In the genomic region with DNA sequence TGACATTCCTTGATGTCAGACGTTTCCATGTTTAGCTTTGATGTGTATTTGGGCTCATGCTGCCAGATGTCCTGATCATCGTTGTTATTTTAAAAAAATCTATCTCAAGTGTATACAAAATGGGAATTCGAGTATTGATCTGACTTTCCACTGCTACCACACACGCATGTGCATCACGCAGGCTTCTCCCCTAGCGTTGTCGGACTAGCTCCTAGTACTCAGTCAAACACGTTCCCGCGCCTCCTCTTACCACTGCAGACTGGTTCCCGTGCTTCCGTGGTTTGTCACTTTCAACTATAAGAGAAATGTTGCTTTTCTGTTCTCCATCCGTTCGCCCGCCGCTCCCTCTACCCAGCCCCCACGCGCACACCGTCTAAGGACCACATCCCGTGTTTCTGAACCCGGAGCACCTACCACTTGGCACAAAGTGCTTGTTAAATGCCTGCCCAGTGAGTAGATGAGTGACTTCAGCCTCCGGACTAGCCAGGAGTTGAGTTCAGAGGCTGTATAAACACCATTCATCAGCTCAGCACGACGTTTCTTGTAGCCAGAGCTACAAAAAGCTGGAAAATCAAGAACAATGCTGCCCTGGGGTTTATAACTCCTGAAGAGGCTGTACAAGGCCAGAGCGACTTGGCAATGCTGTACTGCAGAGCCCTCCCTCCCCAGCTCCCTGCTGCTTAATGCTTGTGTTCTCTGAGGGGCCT, we compare ENCODE assay signal across 10 mouse cellular contexts.
A peak's percentile ranks its signal among the peaks of the same experiment; 100 is the strongest.
DNase-seq lines count a peak whose midpoint lies in the region; ATAC-seq and TF ChIP-seq lines count a peak whose summit lies in the region.
"Had no signal": no experiment of that assay in that cellular context is flagged by ENCODE, and none has a peak within 500 bp of the region (broad histone marks: within the 10 kb centered on the region; RNA-seq: fewer than 3 reads in every experiment).

No protein-coding gene starts in this region.

- no peak for TF ChIP-seq POLR2A in thymus, adult 2 months (IDR thresholded peaks at IDR 0.05; ENCODE audit: control insufficient read depth, extremely low read depth, insufficient read depth, low read length, poor library complexity)

- ATAC-seq in hindbrain, embryonic 13.5 days (ENCODE audit: low FRiP score): peak; percentile 53; the same call in 1 of the 2 replicates

- H3K36me3 ChIP-seq in hindbrain, embryonic 13.5 days: no peaks in the 10 kb centered on the region
- no peaks in the 10 kb centered on the region for H3K36me3 ChIP-seq in thymus, adult 2 months (ENCODE audit: control insufficient read depth, insufficient read depth, low read length)
- H3K36me3 ChIP-seq: liver, embryonic 15.5 days had no signal

- H3K4me1 ChIP-seq in hindbrain, embryonic 13.5 days (replicated peaks): peaks cover 47% of the 10 kb centered on the region
- no peaks in the 10 kb centered on the region for H3K4me1 ChIP-seq in thymus, adult 2 months (replicated peaks; ENCODE audit: control insufficient read depth, insufficient read depth, low read length)
- H3K4me1 ChIP-seq: liver, embryonic 15.5 days had no signal

- no peak for TF ChIP-seq CTCF in layer of hippocampus, adult 2 months (conservative IDR thresholded peaks at IDR 0.05)
- no peak for TF ChIP-seq CTCF in thymus, adult 2 months (IDR thresholded peaks at IDR 0.05; ENCODE audit: borderline replicate concordance, control insufficient read depth, extremely low read depth, insufficient read depth, low read length, poor library complexity)

- no peak for DNase-seq in layer of hippocampus, adult 2 months (ENCODE audit: low spot score in 2 of 2)
- DNase-seq in layer of hippocampus, adult 8-10 months (ENCODE audit: low spot score in 2 of 2): no peak
- DNase-seq in embryo, embryonic 10.5 days (ENCODE audit: low spot score): peak; percentile 74
- peak; percentile 41 for DNase-seq in neural tube, embryonic 10.5 days (ENCODE audit: extremely low spot score, low spot score)
- DNase-seq in natural killer cell, adult 2 months (ENCODE audit: low spot score in 2 of 2): no peak
- DNase-seq in thymus, postnatal 25 days: no peak
- no peak for DNase-seq in thymus, adult 2 months

- no peak overlapping the region for H3K9ac ChIP-seq in hindbrain, embryonic 13.5 days
- H3K9ac ChIP-seq: liver, embryonic 15.5 days had no signal

- H3K4me3 ChIP-seq in layer of hippocampus, adult 2 months: peak overlapping the region; percentile 11; the same call in 1 of the 2 replicates
- no peak overlapping the region for H3K4me3 ChIP-seq in hindbrain, embryonic 13.5 days
- no peak overlapping the region for H3K4me3 ChIP-seq in thymus, adult 2 months (ENCODE audit: control insufficient read depth, insufficient read depth, low read length)
- H3K4me3 ChIP-seq: erythroblast, embryonic 14.5 days; liver, embryonic 15.5 days had no signal

- H3K27ac ChIP-seq in layer of hippocampus, adult 2 months: peak overlapping the region; percentile 73
- H3K27ac ChIP-seq in hindbrain, embryonic 13.5 days: peak overlapping the region; percentile 53
- H3K27ac ChIP-seq in thymus, adult 2 months (ENCODE audit: control insufficient read depth, insufficient read depth, low read length): no peak overlapping the region
- H3K27ac ChIP-seq: liver, embryonic 15.5 days had no signal

- peaks cover 5% of the 10 kb centered on the region; the same call in 1 of the 2 replicates for H3K27me3 ChIP-seq in hindbrain, embryonic 13.5 days
- H3K27me3 ChIP-seq in thymus, adult 2 months (ENCODE audit: control insufficient read depth, insufficient read depth, low read length): no peaks in the 10 kb centered on the region
- H3K27me3 ChIP-seq: liver, embryonic 15.5 days had no signal

- H3K9me3 ChIP-seq in hindbrain, embryonic 13.5 days: no peaks in the 10 kb centered on the region
- H3K9me3 ChIP-seq: liver, embryonic 15.5 days had no signal

- peak overlapping the region; percentile 23; the same call in 1 of the 2 replicates for H3K4me2 ChIP-seq in hindbrain, embryonic 13.5 days
- H3K4me2 ChIP-seq: liver, embryonic 15.5 days had no signal

- 33% methylated on average over 25 of the region's 25 CpGs for WGBS in hindbrain, embryonic 13.5 days
- 94% methylated on average over 25 of the region's 25 CpGs for WGBS in thymus, adult 2 months

Comparison
In these comparisons a context has a peak if more than half of its experiments do, and no peak if none do; other contexts are left out.
1. DNase-seq: peak in embryo, embryonic 10.5 days (single experiment) and neural tube, embryonic 10.5 days (single experiment); none in layer of hippocampus, adult 2 months (0 of 2), layer of hippocampus, adult 8-10 months (0 of 2), natural killer cell, adult 2 months (0 of 2), thymus, postnatal 25 days (single experiment) and thymus, adult 2 months (single experiment).